Mouse (Mus musculus): ENCODE data around the gene Lpo.

GRCm38 (mm10) chr11:87761181-87761721 lies 66.8 kb downstream of the Lpo start:
- TF ChIP-seq POLR2A (IDR thresholded peaks at IDR 0.05; ENCODE audit: low read depth, low read length) (no peak), CTCF (conservative IDR thresholded peaks at IDR 0.05; ENCODE audit: insufficient read depth, insufficient read length, low read depth, low read length) (no peak)
